In the genomic region with DNA sequence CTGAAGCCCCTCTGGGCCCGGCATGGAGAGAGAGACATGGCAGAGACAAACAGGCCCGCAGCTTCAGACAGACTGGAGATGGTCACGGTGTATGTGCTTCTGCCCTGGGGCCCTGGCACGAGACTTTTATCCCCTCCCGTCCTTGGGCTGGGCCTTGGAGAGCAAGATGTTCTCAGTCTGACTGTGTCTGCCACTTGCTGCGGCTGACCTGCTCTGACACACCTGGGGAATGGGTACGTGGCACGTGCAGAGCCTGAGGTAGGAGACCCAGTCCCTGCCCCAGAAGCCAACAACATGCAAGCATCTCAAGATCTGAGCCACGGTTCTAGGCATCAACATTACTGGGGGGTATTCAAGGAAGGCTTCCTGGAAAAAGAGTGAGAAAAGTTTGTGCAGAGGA, we compare ENCODE assay signal across 20 mouse cellular contexts. TPM values are rescaled to one million over a fixed set of nuclear protein-coding genes. Genes with fewer than 3 reads are reported as not detected.
"Had no signal": no experiment of that assay in that cellular context is flagged by ENCODE, and none has a peak within 500 bp of the region (broad histone marks: within the 10 kb centered on the region; RNA-seq: fewer than 3 reads in every experiment).

A gene (minus strand): TSS at position 101 of the 400 bp plus-strand sequence.

- H3K36me3 ChIP-seq: limb, embryonic 13.5 days; liver, embryonic 12.5 days; midbrain, embryonic 10.5 days; neural tube, embryonic 15.5 days had no signal

- H3K4me1 ChIP-seq: limb, embryonic 13.5 days; liver, embryonic 12.5 days; midbrain, embryonic 10.5 days; neural tube, embryonic 15.5 days had no signal

- H3K9ac ChIP-seq: limb, embryonic 13.5 days; liver, embryonic 12.5 days; neural tube, embryonic 15.5 days had no signal

- ATAC-seq: liver, embryonic 12.5 days had no signal

- H3K27me3 ChIP-seq: limb, embryonic 13.5 days; neural tube, embryonic 15.5 days had no signal

- H3K27ac ChIP-seq: kidney, postnatal 0 days; limb, embryonic 13.5 days; liver, embryonic 12.5 days; midbrain, embryonic 10.5 days; neural tube, embryonic 15.5 days had no signal

- H3K9me3 ChIP-seq: limb, embryonic 13.5 days; liver, embryonic 12.5 days; midbrain, embryonic 10.5 days; neural tube, embryonic 15.5 days had no signal

- DNase-seq: kidney, adult 11 months; kidney, adult 9 months; kidney, postnatal 36 days; layer of hippocampus, adult 9-11 months; layer of hippocampus, postnatal 36 days; lung, postnatal 36 days; midbrain, embryonic 14.5 days; thymus, postnatal 4 days had no signal

- H3K4me2 ChIP-seq: limb, embryonic 13.5 days; liver, embryonic 12.5 days; neural tube, embryonic 15.5 days had no signal

- H3K4me3 ChIP-seq: limb, embryonic 13.5 days; liver, embryonic 12.5 days; midbrain, embryonic 10.5 days; myocyte; neural tube, embryonic 15.5 days had no signal

RNA-seq across cellular contexts. Expression of the gene that starts here (rescaled TPM):
- total RNA-seq: layer of hippocampus, adult 18-20 months; layer of hippocampus, postnatal 36 days; left cerebral cortex, adult 8-10 months; left cerebral cortex, postnatal 25 days; megakaryocyte, adult 5-6 weeks had no signal
- polyA plus RNA-seq: limb, embryonic 13.5 days; liver, embryonic 12.5 days; liver, embryonic 16.5 days; midbrain, embryonic 10.5 days; midbrain, embryonic 14.5 days; myocyte; neural tube, embryonic 11.5 days had no signal
